Mouse (Mus musculus): ENCODE measurements at regions not wholly inside any gene's neighbourhood (a gene's known extent, or its start where the extent isn't known, plus 50 kb on each side); places are given as distances from the start of the nearest gene placed in this dataset.

DNA sequence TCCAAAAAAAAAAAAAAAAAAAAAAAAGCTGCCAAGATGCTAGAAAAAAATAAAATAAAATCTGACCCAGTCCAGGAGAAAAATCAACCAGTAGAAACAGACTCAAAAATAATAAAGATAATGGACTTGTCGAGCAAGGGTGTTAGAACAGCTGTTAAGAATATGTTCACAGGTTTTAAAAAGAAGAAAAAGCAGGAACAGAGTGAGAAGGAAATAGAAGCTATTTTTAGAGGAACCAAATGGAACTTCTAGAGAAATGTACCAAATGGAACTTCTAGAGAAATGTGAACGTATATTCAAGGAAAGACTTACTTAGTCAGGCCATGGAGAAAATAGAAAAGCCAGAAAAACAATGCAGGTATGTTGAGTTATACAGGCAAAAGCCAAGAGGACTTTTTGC, 662.4 kb upstream of the Jmjd1c start:
- DNase-seq (ENCODE audit: low spot score): no peak

DNA sequence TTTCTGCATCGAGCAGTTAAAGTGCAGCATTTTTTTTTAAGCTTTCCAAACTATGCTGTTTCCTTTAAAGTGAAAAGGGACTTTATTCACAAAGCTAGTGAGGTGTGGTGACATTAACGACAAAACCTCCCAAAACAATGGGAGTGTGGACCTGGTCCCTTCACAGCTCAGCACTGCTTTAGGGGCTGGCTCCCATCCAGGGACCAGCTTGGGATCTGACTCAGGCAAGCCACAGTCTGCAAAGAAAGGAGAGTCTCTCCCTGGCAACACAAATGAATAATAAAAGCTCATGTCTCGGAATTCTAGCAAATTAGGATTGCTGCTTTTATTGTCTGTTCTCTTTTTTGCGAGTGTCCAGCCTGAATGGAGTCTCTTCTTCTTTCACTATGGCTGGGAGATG, 625.2 kb upstream of the Jmjd1c start:
- DNase-seq (ENCODE audit: low spot score): no peak

DNA sequence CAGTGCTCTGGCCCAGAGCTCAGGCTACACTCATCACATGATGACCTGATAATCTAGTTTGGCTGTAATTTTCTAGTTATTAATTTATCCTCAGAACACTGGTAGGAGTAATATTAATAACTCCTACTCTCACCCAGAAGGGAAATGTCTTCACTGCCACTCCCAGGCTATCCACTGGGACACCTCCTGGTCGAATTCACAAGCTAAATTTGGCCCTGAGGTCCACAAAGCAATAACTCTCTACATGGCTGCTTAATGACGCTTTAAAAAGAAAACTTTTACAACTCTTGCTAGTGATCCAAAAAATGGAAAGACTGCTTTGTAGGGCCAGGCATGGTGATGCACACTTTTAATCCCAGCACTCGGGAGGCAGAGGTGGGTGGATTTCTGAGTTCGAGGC, 623.9 kb upstream of the Jmjd1c start:
- DNase-seq (ENCODE audit: low spot score): no peak

DNA sequence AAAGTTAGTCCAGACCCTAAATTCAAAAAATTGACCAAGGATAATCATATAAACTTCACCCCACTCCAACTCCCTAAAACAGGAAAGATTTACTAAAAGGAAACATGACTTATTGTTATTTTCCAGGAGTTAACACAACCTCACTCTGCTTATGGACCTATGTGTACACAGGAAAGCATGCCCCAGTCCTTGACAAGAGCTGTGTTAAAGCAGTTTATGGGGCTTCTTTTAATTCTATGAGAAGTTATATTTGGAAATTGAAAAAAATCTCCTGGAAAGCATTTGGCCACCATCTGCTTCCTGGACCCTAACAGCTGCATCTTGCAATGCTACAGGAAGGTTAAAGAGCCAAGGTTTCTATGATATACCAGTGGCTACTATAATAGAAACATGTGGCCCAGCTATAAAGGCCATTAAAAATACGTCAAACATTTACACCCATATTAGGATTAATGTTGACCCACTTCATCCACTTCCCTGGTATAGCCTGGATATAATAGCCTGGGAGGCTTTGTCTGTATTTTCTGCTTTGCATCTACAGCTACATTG, 620.7 kb upstream of the Jmjd1c start:
- no peak for DNase-seq (ENCODE audit: low spot score)

DNA sequence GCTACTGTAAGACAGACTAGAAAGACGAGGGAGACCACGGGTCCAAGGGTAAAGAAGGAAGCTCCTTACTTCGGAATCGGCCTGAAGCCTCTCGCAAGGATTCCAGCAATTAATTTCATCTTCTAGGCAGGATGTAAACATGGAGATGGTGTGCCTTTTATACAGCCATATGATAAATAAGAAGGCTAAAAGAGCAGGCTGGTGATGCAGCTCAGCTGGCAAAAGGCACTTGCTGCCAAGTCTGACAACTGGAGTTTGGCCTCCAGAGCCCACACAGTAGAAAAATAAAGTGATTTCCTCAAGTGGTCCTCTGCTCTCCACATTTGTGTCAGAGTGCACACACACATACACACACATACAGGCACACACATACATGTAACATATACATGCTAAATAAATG, 605.1 kb upstream of the Jmjd1c start:
- DNase-seq (ENCODE audit: low spot score): no peak

DNA sequence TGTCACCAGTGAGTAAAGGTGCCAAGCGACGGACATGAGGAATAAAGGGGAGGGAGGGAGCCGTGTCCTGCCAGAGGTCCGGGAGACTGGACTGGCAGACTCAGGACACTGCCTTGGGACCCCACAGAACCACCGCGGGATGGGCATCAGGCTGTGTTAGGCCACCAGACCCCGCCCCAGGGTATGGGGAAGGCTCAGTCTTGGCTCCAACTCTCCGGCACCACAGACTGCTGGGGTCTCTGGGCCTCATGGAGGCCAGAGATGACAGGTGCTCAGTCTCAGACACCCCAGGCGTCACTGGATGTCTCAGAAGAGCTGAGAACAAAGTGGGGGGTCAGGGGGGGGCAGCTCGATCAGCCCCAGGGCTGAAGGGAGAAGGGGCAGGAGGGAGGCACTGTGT, 604.1 kb upstream of the Jmjd1c start:
- DNase-seq (ENCODE audit: low spot score): no peak

DNA sequence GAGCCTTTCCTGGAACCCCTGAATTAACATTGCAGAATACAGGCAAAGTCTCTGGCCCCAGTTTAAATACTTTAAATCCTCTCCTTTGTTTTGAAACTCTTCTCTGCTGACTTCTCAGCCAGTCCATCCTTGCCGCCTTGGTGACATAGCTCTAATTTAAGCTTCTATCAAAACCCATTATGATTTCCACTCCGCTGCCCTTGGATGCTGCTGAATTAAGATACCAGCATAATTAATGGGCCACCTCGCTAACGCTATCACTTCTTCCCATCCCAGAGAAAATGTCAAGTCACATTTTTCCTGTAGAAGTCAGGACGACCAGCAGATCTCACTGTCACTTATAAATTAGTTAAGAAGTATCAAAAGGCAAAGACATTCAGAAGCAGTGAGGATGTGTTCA, 556.1 kb upstream of the Jmjd1c start:
- DNase-seq (ENCODE audit: low spot score): no peak

DNA sequence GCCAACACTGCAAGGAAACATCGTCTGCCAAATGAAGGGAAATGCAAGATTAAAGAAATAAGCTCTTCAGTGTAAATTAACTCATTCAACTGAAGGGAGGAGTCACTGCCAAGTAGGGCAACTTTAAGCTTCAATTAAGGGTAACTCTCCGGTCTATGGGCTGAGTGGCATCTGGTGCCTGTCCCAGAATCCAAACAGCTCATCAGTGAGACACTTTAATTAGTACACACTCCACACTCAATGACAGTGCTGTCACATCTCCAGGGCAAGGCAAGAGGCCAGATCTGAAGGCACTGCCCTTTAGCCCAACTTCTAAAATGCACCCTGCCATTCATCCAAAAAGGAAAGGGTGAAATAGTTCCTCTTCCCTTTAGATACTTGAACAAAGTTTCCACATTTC, 549.3 kb upstream of the Jmjd1c start:
- DNase-seq (ENCODE audit: low spot score): no peak

DNA sequence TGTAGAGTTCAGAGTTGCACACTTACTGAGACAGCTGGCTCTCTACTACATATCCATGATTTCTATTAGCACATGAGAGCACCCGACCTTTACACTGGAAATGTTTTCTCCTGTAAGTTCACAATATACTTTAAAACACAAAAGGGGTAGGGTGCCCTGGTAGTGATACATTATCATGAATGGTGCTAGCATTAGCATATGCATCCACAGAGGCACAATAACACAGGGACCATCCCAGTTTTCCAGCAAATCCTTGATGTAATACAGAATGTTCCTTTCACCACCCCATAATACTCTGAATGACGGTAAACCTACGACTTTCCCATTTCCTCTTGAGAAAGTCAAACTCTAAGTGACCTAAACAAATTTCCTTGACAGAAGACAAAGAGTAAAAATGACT, 548.3 kb upstream of the Jmjd1c start:
- DNase-seq (ENCODE audit: low spot score): no peak

DNA sequence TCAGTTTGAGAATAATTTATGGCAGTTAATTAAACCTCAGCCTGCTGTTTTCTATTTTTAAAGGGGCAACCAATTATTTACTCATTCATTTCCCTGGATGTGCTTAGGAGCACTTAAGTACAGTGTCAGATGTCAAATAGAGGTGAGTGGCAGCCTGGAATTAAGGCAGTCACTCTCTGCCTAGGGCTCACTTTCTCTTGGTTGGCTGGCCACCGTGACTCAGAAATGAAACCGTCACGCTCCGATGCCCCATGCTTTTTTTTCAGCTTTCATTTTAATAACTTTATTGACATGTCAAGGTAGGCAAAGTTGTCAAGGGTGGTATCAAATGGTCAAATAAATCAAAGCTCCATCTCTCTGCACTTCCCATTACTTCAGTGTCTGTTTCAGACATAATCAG, 547.9 kb upstream of the Jmjd1c start:
- DNase-seq (ENCODE audit: low spot score): no peak

DNA sequence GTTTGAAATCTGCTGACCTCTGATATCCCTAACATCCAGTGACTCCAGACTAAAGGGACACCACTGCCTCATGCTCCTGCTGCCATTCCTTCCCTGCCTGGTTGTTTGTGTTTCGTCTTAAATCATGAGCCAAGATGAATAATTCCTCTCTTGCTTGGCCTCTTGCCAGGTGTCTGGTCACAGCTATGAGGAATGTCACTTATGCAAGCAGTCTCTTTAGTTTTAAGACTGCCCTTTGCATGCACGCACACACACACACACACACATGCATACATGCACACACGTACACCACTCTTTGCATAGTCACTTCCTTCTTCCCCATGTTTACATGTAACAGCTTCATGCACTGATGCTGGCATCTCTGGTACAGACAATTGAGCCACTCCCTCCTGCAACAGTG, 543.0 kb upstream of the Jmjd1c start:
- DNase-seq (ENCODE audit: low spot score): no peak

DNA sequence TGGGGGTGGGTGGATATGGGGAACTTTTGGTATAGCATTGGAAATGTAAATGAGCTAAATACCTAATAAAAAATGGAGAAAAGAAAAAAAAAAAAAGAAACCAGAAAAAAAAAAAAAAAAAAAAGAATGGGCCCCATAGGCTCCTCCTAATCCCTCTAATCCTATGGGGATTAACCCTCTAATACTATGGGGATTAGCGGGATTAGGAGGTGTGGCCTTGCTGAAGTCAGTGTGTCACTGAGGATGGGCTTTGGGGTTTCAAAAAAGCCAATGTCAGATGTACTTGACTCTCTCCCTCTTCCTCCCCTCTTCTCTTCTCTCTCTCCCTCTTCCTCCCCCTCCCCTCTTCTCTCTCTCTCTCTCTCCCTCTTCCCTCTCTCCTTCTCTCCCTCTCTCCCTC, 541.7 kb upstream of the Jmjd1c start:
- no peak for DNase-seq (ENCODE audit: low spot score)

DNA sequence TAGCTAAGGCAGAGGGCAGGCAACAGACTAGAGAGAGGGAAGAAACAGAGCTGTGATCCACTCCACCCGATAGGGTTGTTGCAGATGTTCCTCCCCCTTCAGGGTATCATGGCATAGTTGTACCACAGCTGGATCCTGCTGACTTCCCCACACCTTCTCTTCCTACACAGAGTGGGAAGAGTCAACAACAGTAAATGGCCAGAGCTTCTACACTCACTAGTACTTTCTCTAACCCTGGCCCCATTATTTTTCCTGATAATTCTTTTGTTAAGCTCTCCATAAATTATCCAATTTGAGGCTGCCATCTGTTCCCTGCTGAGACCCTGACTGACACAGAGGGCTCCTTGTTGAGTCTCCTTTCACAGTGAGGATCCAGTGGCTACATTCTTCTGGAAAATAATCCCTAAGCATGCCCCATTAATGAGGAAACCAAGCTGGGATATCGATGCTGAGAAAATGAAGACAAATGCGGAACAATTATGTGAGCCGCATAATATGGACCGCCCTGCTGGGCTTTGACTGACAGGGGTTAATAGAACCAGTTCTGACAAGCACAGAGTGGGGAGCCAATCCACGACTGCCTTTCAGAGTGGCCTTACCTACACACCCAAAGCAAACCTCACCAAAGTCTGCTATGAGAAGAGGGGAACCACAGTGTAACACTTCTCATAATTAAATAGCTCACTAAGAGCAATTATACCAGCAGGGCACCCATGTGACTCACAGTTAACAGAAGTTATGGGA, 537.7 kb upstream of the Jmjd1c start:
- no peak for DNase-seq (ENCODE audit: low spot score)

DNA sequence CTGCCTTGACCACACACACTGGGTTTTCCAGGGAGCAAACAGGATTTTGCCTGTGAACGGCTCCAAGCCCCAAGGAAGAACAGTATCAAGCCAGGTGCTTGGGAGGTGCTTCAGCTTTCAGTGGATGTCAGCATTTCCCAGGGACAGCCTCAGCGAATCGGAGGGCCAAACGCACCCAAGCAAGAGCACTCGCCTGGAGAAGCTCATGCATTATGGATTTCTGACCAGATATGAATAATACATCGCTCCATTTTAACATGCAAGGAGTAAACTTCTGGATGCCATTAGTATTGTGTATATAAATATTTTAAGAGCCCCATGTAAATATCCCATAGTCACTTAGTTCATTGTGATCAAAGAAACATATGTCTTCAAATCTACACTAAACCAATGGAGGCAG, 530.6 kb upstream of the Jmjd1c start:
- no peak for DNase-seq (ENCODE audit: low spot score)

DNA sequence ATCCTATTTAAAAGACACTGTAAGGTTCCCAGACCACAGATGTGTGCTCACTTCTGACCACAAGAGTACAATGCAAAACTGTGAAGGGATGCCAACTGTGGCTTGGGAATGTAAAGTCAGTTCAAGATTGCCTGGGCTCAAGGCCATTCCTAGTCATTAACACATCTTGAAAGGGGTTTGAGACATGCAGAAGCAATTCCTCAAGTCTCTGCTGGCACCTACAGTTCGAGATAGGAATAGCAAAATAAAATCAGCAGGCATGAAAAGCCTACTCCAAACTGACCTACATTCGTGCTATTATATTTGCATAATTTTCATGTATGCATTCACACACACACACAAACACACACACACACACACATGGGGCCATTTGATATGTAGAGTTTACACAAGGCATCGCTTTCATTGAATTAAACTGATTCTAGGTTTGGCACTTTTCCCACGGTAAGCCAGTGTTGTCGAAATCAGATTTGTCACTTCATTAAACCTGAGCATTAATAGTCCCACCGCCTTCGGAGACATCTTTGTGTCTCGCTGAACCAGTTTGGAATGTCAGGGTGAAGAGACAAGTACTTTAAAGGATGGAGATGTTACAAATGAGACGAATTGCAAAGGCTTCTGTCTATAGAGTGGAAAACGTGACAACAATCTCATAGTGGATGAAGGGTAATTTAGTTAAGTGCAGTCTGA, 520.9 kb upstream of the Jmjd1c start:
- no peak for DNase-seq (ENCODE audit: low spot score)

DNA sequence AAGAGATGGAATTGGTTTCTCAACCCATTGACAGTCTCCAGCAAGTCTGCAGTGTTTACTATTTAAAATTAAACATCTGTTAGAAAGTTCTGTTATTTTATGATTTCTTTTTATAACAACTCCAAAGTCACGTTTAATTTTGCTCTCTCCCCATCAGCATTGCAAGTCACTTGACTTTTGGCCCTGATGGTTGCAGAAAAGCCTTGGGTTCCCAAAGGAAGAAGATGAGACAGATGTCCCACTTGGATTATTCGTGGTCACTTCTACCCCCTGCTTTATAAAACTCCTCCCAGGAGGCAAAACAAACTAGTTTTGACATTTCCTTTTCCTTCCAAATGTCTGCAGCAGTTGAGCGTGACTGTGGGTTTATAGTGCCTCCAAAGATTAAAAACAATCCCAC, 502.9 kb upstream of the Jmjd1c start:
- no peak for DNase-seq (ENCODE audit: low spot score)

DNA sequence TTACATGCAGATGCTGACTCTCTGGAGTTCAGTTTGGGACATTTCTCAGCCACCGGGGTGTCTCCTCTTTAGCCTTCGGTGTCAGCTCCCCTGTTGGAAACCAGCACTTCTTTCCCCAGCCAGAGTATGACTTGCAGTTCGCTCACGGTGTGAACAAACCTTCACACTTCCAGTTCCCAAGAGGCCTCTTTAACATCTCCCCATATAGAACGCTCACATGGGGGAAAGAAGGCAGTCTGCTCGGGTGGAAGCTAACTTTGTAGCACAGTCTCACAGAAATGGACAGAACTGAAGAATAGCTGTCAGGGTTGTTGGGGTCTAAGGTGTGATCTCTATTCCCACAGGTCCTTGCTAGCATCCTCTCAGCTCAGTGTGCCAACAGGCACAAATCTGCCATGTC, 502.4 kb upstream of the Jmjd1c start:
- no peak for DNase-seq (ENCODE audit: low spot score)

DNA sequence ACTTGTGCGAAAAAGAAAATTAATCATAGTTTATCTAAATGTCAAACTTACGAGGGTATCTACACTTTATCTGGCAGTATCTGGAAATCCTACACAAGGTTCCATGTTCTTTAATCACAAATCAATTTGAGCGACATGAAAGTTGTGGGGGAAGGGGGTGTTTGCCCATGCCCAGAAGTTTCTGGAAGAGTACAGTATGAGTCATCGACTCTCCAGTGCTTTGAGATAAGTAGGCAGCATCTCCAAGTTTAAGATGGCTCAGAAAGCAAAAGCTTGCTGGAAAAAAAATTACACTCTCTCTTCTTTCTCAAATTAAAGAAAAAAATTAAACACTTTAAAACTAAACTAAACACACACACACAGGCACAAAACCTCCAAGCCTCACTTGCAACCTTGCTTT, 498.0 kb upstream of the Jmjd1c start:
- DNase-seq (ENCODE audit: low spot score): no peak

DNA sequence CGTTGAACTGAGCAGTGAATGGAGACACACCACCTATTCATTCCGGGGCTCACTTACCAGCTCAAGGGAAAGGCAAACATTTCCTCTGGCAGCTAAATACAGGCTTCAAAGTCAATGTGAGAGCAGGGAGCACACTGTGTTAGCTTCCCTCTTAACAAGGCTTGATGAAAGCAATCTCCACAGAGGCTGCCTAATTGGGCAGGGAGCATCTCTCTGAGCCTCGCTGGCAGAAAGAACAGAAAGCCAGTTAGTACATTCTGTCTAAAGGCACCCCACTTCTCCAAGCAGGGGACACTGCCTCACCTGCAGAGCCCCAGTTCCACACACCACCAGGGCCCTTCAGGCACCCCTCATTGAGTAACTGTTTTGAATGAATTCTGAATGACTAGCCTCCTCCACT, 488.8 kb upstream of the Jmjd1c start:
- DNase-seq (ENCODE audit: low spot score): no peak

DNA sequence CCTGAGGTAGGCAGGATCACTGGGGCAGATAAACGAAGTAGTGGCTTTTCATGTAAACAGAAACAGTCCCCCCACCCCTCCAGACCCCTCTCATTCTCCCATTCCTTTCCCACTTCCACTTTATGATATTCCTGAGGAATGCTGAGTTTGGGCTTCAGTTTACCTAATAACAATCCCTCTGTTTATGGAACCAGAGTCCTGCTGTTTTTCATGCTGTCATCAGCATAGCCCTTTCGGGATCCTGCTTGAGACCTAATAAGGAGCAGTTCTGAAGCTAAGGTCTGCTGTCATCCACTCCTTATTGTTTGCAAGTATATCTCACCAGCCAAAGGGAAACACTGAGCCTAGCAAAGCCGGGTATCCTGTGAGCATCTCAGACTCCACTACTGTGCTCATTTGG, 479.6 kb upstream of the Jmjd1c start:
- no peak for DNase-seq (ENCODE audit: low spot score)

DNA sequence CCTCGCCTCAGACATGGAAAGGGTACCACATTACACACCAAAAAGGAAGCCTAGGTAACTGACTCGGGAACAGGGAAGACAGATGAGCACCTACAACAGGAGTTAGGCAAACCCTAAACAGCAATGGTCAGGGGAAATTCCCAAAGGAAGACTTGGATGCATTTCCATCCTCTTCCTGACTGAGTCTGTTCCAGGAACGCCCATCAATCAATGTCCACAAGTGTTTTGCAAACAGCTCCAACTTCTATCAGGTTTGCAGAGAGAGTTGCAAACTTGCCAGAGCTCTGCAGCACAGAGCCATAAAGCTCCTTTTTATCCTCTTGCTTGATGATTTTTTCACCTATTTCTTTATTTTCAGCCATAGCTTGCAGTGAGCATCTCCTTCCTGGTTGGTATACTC, 464.9 kb upstream of the Jmjd1c start:
- no peak for DNase-seq (ENCODE audit: low spot score)

DNA sequence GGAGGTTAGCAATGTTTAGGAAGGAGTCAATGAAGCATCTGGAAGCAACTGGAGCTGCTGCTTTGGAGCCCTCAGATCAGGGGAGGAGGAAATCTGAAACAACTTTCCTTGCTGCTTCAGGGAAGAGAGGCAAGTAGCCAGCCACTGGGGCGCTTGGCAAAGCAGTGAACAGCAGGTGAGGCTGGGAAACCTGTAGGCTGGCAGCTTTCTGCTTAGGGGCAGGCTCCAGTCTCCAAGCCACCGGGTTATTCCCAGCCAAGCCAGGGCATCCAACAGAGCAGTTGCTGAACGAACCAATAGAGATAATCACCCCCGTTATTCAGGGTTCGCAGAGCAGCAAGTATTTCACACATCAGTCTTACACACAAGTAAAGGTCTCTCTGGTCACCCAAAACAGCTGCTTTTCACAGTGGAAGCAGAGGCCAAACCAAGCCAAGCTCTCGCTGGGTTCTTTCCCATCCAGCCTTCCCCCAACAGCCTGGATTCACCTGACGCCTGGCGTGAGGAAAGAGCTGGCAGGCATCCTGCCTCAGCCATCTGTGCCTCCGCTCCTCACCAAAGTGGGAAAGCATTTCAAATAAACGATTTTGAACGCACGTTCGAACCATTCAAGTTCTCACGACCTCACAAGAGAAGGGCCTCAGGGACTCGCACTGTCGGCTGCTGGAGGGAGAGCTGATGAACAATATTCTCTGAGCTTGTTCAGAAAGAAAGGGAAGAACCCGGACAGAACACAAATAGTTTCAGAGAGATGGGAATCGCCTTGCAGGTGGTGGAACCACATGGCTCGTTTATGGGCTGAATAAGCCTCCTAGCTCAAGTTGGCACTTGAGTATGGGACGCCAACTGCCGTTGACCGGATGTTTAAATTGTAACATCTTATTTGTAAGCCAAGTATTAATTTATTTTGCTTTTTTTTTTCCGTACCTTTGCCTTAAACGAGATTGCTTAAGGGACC, 454.8 kb upstream of the Jmjd1c start:
- no peak for DNase-seq (ENCODE audit: low spot score)
